Mouse (Mus musculus): ENCODE data around the gene Stx19.

Gene Stx19

DNA sequence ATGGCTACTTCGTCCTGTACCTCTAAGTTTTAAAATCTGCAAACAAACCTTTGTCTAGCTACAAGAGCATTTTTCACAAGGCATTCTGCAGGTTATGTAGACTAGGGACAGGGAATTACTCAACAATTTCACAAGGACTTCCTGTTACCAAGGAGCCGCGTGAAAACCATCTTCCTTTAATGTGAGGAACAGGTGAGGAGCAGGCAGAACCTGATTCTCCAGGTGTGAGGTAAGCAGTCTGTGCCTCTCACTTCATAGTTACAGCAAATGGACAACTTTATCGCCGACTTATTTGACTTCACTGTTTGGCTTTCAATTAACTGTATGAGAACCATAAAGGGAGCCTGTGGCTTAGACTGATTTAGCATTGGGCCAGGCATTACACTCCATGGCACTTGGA, at the start of gene Stx19:
TSS of gene Stx19 (plus strand) at position 186 of the 400 bp plus-strand sequence.
- no peak for DNase-seq

DNA sequence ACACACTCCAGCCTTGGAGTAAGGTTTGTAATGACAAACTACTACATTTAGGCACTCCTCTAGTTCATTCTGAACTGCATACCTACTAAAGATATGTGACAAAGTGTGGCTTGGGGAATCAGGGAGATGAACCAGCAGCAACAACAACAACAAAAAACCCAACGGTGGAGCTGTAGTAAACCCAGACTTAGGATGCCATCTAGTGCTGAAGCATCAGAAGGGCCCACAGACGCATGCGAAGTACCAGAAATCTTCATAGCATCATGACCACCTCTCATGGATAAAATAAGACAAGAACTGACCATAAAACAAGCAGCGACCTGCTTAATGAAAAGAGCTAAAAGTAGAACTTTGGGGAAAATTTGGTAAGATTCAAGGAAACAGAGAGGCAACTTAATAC, 41.0 kb upstream of the Stx19 start:
- DNase-seq = no peak

DNA sequence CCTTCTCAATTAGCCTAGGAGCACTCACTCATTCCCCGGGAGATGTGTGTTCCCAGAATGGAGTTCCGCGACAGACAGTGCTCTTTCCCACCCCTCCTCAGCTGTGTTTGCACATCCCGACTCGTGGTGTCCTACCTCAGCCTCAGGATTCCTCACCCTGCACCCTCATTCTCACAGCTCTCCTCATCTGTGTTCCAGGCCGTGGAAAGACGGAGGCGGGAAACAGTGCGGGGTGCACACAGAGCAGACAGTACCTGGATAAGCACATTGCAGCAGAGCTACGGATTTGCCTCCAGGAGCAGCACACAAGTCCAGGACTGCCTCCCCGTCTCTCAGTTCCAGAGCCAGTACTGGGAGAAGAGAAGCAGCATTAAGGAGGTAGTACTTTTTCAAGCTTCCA, 38.4 kb upstream of the Stx19 start:
- DNase-seq = no peak

DNA sequence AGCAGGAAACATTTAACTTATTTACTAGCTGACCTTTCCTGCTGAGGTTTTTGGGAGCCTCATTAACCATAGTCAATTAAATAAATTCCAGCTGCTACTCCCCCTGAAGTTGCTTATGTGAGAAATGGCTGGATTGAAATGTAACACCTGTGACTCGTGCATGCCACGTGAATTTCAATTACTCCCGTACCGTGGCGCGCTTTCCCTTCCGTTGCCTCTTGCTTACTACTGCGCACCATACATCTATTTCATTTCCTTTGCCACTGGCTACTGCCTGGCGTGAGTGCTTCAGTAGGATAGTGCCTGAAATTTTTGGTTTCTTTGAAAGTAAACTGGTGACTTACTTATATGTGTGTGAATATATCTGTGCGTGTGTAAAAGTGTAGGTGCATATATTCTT, 36.2 kb upstream of the Stx19 start:
- no peak for DNase-seq

DNA sequence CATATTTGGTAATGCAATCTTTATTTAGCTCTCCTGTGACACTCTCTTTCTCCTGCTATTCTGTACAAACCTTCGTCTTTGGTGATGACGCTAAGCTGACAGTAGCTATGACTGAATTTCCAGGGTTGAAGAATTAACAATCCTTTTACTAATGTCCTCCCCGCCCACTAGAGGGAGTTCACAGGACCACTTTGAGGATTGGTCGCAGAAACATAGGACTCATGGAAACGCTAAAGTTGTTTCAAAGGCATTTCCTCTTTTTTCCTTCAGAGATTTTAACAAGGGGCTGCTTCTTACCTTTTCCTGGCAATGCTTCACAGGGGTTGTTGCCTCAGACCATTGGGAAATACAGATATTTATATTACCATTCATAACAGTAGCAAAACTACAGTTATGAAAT, 32.2 kb upstream of the Stx19 start:
- no peak for DNase-seq

DNA sequence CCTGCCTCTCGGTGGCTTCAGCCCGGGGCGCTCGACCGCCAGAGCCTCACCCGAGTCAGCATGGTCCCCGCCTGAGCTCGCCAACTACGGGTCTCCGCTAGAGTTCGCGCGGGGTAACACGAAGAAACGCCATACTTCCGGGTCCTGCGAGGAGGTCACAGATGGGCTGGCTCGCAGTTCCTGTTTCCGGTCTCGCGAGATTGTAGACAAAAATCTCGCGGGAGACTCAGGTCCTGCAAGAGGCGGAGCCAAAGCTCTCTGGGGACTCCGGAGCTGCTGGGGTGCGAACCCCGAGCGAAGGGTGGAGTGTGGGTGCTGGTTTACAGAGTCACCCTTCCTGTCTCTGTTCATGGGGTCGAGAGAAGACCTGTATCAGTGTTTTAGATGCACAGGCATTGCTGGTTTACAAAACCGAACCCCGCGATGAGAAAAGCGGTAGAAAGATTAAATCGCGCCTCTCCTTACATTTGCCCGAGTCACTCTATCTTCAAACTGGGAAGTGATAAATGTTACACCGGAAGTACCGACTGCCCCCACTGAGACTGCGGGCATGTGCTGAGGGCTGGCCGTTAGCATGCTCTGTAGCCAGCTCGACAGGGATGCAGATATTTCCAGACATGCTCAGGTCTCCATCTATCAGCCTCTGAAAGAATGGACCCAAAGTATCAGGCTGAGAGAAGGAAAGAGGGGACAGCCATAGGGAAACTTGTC, 27.7 kb upstream of the Stx19 start, which contains the start of gene Nsun3:
TSS of gene Nsun3 (minus strand) at position 198 of the 711 bp plus-strand sequence.
- peak; percentile 89 to 94 for DNase-seq

DNA sequence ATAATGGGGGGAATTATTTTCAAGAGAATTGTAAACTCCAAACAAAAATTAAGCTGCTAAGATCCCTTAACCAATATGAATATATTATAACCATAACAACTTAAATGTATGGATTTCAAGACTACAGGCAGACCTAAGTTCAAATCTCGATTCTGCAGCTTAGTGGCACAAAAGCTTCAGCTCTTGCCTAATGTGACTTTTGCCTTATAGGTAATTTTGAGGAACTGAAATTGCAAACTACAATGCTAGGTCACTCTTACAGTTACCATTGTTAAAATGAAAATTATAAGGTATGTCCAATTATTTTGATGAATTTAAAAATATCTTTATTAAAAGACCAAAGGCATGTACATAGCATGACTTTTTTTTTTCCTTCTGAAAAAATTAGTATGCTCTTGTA, 17.9 kb upstream of the Stx19 start:
- no peak for DNase-seq

DNA sequence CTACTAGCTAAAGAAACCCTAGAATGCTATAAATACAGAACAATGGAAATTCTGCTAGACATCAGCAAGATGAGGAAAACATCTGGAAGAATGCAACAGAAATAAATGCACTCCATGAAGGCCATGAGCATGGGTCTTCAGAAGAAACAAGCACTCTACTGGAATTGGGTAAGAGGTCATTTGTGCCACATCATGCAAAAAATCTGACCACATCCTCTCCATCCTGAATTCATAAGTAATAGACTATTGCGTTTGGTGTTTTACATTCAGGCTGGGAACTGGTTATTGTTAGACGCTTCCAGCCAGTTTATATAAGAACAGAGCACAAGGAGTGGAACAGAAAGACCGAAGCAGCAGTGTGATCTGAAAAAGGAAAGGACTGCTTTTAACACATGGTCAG, 15.7 kb upstream of the Stx19 start:
- DNase-seq = no peak

DNA sequence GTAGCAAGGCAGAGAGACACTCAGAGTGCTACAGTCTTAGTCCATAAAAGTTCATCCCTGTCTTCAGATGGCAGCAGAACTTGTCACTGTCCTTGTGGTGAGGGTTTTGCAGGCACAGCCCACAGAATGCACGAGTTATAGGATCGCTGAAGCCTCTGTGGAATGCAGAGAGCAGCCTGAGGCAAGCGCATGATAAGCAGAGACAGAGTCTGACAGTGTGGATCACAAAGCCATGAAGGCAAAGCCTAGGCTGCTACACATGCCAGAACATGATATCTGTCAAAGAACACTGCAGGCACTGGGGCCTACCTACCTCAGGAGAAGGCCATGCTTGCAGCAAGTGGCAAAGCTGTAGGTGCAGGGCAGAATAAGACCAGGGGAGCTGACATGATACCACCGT, 15.1 kb upstream of the Stx19 start:
- no peak for DNase-seq

DNA sequence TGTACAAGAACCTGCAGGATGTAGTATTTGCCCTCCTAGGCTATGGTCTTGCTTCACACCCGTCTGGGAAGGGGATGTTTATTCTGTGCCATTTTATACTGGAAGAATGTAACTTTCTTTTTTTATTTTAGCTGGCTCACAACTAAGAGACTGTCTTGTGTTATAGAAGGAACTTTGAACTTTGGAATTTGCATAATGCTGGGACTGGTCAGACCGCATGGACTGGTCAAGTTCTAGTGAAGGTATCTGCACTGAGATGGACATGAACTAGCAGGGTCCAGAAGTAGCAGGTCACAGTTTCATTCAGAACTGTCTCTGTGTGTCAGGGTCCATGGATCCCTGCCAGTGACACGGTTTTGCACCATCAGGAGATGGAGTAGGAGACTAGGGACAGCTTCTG, 14.6 kb upstream of the Stx19 start:
- no peak for DNase-seq

DNA sequence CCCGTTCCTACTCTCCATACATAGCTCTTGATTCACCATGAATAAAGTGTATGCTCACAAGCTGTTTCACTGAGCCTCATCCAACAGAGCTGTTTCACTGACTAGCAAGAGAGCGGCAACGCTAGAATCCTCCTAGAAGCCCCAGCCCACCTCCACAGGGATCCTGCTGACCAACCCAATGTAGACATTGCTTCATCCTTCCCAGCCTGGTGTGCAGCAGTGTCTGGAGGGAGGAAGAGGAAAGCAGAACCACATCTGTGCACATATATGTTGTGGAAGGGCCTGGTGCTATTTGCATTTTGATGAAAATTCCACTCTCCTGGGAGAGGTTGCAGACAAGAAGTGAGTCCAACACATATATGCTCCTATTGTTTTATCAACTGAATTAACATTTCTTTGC, 9.9 kb upstream of the Stx19 start:
- no peak for DNase-seq

DNA sequence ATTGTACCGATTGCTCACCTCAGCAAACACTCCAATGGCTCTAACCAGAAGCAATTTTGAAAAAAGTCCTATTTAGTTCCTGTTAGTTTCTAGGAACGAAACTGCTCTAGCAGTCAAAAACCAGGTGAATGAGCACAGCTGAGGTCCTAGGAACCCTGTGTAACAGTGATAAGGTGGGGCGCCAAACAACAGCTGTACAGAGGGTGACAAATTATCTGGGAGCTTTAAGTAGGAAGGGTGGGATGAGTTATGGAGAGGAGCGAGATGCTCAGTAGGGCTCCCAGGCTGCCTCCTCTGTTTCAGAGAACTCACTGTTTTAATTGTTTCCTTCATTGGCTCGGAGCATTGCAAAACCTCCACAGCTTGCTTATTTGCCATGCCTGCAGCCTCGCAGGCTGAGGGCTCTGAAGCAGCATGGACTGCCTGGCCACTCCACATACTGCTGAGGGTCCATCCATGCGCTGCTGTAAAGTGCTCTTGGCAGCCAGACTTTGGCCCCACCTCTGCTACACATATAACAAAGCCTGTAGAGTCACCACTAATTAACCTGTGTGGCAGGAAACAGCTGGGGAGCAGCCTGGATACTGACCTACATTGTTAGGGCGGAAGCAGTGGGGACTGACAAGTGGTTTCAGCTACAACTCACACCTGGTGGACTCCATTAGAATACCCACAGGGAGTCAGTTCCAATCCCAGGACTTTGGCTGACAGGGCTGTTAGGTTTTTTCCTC, 7.1 kb upstream of the Stx19 start:
- DNase-seq = no peak

DNA sequence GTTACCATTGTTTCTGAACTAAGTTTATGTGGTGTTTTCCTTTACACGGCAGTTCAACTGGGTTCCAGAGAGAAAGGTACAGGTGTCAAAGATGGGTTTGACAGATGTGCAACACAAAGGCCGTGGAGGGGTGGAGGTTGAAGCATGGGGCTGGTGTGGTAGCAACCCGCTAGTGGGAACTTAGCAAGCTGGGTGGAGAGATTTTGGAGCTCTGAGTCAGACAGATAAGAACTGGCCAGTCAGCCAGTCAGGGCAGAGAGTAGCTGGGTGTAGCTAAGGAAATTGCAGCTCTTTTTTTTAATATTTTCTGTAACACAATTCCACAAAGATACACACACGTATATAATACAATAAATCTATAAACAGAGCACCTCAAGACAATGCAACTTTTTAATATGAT, 3.6 kb upstream of the Stx19 start:
- DNase-seq = no peak

DNA sequence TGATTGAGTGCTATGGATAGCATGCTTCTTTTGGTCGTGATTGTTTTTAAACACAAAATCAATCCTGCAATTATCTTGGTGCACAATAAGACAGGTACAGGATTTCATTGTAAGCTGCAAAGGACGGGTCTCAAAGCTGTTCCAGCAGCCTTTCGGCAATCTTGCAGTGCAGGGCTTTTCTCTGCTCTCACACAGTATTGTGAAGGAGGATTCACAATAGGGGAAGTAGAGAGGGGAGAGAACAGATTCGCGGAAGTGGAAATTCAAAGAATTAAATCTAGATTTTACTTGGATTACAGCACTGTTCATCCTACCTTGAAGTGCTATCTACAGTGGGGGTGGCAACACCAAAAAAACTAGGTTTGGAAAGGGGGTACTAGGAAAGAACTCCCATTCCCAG, 686 bp upstream of the Stx19 start:
- DNase-seq = no peak

DNA sequence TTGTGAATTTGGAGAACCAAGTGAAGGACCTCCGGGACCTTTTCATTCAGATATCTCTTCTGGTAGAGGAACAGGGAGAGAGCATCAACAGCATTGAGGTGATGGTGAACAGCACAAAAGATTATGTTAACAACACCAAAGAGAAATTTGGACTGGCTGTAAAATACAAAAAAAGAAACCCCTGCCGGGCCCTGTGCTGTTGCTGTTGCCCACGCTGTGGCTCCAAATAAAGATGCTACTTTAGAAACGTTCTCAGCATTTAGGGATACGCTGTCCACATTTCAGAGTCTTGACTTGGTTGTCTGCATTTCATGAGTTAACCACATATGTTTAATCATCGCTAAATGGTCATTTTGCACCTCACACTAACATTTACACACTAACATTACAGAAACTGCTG, 8.0 kb downstream of the Stx19 start:
- no peak for DNase-seq

DNA sequence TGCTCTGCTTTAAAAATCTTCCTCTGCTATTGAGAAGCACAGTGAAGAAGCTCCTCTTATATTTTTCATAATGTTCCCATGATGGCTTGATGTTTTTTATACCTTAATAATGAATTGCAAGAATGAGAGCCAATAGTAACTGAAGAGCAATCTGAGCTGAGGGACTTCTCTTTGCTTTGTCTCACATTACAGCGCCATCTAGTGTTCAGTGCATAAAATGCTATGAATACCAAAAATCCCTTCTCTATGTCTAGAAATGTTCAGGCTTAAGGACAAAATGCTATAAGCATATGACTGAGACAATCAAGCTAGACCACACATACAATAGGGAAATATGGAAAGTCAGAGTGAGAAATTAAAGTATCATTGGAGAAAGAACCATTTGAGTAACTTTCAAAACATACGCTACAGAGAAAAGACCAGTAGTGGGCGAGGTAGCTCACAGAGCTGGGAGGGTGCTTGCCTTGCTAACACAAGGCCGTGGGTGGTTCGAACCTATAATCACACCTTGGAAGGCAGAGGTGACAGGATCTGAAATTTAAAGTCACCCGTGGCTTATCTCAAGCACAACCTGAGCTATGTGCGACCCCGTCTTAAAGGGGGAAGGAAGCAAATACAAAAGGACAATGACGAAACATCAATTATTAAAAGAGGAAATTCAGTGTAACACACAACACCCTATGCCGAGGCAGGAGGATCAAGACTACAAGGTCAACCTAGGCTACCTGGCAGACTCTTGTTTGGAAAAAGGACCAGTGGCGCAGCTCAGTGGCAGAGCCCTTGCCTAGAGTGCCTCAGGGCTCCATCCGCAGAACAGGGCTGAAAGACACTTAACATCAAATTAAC, 11.9 kb downstream of the Stx19 start:
- no peak for DNase-seq

DNA sequence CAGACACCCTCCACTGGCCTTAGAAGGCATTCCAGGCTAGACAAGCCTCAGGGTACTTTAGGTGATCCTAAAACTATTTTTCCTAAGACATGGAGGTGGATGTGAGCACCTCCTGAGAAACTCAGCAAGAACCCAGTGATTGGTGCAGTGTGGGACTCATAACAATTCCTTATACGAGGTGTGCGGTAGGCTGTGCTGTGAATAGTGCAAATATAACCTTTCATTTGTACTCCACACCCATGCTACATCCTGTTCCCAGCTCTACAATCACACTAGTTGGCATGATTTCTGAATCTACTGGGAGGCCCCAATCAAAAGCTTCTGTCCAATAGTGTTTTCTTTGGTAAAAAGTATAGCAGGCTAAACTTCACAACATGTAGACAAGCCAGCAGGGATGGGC, 17.6 kb downstream of the Stx19 start:
- no peak for DNase-seq

DNA sequence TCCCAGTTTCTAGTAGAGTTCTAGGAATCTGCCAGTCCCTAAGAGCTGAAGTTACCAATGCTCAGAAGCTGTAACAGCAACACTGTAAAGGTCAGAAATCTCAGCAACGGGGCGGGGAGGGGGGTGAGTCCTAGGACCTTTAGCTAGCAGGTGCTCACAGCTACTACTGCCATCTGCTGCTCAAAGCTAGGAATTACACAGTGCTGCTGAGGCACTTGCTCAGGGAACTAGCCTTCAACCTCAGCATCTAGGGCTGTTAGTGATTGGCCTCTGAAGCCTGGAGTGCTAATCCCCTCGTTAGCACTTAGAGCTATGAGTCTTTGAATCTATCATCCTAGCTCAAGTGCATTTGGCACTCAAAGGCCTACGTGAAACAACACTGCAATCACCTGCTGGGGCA, 18.0 kb downstream of the Stx19 start:
- DNase-seq = peak; percentile 50 to 65

DNA sequence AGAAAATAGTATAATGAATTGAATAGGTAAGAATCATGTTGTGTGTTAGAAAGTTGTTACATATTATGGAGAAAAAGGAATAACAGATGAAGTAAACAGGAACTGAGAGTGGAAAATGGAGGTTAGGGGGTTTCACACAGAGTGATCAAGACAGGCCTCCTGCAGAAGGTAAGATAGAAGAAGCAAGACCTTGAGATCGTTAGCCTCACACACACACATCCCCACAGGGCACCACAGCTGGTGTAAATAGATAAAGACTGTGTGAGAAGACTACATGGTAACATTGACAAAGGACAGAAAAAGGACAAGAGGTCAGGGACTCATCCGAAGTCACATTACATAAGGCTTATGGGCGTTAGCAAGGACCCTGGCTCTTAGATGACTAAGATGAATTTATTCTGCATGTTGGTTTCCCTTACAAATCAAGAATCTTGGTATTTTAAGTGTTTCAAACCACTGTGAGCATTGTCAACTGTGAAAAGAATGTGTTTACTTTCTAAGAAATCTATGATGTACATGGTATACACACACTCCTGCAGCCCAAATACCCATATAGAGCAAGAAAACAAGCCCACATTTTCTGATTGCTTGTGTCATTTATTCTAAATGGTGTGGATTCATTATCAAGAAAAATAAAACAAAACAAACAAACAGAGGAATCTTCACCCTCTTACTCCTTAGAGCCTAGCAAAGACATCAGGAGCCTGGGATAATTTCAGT, 19.7 kb downstream of the Stx19 start:
- no peak for DNase-seq

DNA sequence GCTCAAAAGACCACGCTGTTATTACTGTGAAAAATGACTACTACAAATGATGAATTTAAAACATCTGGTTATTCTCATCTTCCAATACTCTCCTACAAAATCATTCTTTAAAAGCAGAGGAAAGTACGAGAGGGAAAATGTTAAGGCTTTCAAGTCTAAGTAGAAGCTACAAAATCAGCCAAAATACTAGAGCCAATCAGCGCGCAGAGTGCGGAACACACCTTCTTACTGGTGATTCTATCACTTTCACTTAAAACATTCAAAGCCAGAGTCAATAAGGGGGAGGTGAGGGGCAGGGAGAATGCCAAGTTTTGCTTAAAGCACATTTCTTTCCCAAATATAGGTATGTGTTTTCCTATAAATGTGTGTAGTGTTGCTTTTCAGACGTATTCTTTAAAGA, 30.9 kb downstream of the Stx19 start:
- no peak for DNase-seq

DNA sequence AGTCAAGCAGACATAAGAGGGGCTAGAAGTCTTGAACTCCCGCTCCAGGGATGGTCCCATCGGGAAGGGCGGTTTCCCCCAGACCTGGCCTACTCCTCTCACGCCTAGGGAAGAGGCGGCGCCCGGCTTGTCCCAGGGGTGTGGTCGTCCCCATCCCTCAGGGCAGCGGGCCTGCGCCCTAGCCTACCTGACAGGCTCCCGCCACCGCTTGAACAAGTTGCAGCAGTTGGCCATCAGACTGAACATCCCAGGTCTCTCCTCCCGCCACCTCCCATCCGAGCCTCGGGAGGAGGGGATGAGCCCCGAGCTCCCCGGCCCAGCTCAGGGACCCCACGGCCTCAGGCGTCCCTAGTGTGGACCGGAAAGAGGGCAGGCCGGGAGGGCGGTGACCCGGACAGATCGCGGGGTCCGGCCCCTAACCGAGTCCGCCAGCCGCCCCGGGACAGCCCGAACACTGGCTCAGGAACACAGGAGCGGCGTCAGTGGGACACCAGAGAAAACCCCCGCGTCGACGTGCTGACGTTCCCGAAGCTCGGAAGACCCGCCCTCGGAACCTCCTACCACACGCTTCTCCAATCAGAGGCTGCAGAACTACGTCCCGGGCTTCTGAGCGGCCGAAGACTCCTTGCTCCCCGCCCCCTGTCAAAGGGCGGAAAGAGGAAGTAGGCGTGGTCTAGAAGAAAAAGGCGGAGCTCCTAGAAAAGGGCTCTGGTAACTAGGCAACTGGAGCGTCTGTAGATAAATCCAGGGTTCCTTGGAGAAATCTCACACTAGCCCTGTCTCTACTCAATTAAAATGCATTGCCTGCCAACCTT, 32.2 kb downstream of the Stx19 start, which contains the start of gene Arl13b:
TSS of gene Arl13b (minus strand) at position 543 of the 815 bp plus-strand sequence.
- DNase-seq = peak; percentile 88 to 92

All from cerebellum, postnatal 25 days (tissue).